Mouse (Mus musculus) stomach, embryonic 15.5 days (tissue): ENCODE results near the gene Foxn3. TPM values are rescaled to one million over a fixed set of nuclear protein-coding genes. Genes with fewer than 3 reads are reported as not detected.

ENCODE experiments used
- ATAC-seq: fragments of 200-750 bp; cut with Nextera tagmentation; 2 replicates; pipeline ENCODE4 v1.8.0; 2017; ENCODE audit warnings: low read depth, moderate number of reproducible peaks, moderate TSS enrichment; ENCODE audit not compliant: insufficient read depth, low FRiP score
- H3K27ac ChIP-seq: fragments of 300-500 bp; sonication (generic); 2 replicates; pipeline ENCODE4 v1.5.1; 2015; ENCODE audit warnings: mild to moderate bottlenecking, inconsistent platforms
- H3K27me3 ChIP-seq: fragments of 300-500 bp; sonication (generic); replicated peaks from 2 replicates; pipeline ENCODE4 v1.6.1; 2015; ENCODE audit warnings: inconsistent platforms
- H3K36me3 ChIP-seq: fragments of 300-500 bp; sonication (generic); 2 replicates; pipeline ENCODE4 v1.6.1; 2015; ENCODE audit warnings: inconsistent platforms
- H3K4me1 ChIP-seq: fragments of 300-500 bp; sonication (generic); 2 replicates; pipeline ENCODE4 v1.6.1; 2015; ENCODE audit warnings: inconsistent platforms
- H3K4me2 ChIP-seq: fragments of 300-500 bp; sonication (generic); 2 replicates; pipeline ENCODE4 v1.6.1; 2015; ENCODE audit warnings: mild to moderate bottlenecking, inconsistent platforms
- H3K4me3 ChIP-seq: fragments of 300-500 bp; sonication (generic); replicated peaks from 2 replicates; pipeline ENCODE4 v1.5.1; 2015; ENCODE audit warnings: inconsistent platforms
- H3K9ac ChIP-seq: fragments of 300-500 bp; sonication (generic); 2 replicates; pipeline ENCODE4 v1.6.1; 2015; ENCODE audit warnings: inconsistent platforms
- H3K9me3 ChIP-seq: fragments of 300-500 bp; sonication (generic); 2 replicates; pipeline ENCODE4 v1.6.1; 2016; ENCODE audit warnings: inconsistent platforms
- WGBS: fragments of 180-500 bp; shearing (Covaris S2); methylation state at CpG from one replicate; pipeline ENCODE4 v1.1.7; 2015; 5-methylcytosine and 5-hydroxymethylcytosine counted together
- polyA plus RNA-seq: library from polyadenylated mRNA; unstranded; fragments of >200 nt; fragmentation: Nextera tagmentation; extraction: Ambion mirVana; gene quantifications from 2 replicates; pipeline ENCODE4 v1.2.1, GENCODE M21; 2015

The Foxn3 gene
- polyA plus RNA-seq, 1 experiment from 2014 or later = 58.0 TPM

DNA sequence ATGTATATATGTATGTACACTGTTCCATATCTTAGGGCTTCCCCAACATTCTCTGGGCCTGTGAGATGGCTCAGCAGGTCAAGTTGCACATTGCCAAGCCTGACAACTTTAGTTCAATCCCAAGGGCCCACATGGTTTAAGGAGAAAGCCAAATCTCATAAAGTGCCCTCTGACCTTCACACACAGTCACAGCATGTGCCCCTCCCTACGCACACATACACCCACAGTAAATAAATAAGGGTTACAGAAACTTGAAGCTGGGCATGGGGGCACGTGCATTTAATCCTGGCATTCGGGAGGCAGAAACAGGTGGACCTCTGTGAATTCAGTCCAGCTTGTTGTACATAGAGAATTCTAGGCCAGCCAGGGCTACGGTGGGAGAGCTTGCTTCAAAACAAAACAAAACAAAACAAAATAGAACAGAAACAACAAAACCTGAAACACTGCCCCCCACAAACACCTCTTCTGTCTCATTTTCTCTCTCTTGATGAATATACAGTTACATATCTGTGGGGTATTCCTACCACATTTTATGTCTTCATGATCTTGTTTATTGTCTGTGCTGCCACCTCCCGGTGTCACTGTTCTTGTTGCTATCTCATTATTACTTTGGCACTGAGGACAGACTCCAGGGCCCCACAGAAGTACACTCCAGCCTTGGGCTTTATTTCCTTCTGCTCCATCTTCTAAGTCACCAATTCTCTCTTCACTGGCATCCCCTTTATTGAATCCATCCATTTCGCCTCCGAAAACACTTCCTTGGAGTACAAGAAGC lies 19.8 kb downstream of the Foxn3 start:
- Histone ChIP-seq H3K27me3 (no peaks in the 10 kb centered on the region), H3K9me3 (no peaks in the 10 kb centered on the region), H3K9ac (no peak overlapping the region), H3K4me3 (no peak overlapping the region), H3K27ac (no peak overlapping the region), H3K4me1 (peaks cover 6% of the 10 kb centered on the region; the same call in 1 of the 2 replicates), H3K36me3 (no peaks in the 10 kb centered on the region), H3K4me2 (no peak overlapping the region)
- 87% methylated on average over 7 of the region's 7 CpGs for WGBS
- ATAC-seq = no peak

DNA sequence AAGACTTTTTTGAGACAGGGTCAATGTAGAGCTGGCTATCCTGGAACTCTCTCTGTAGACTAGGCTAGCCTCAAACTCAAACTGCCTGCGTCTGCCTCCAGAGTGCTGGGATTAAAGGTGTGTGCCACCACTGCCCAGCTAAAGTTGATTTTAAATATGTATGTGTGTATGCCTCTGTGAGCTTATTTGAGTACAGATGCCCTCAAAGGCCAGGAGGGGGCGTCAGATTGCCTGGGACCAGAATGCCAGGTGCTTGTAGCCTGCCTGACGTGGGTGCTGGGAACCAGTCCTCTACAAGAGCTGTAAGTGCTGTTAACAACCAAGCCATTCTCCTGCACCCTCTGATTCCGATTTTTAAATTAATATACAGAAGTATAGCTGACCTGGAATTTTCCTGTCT lies 23.2 kb downstream of the Foxn3 start:
- Histone ChIP-seq H3K9ac (no peak overlapping the region), H3K36me3 (no peaks in the 10 kb centered on the region), H3K4me2 (no peak overlapping the region), H3K4me1 (no peaks in the 10 kb centered on the region), H3K27me3 (no peaks in the 10 kb centered on the region), H3K27ac (no peak overlapping the region), H3K9me3 (no peaks in the 10 kb centered on the region), H3K4me3 (no peak overlapping the region)
- WGBS = 86% methylated on average over 4 of the region's 4 CpGs
- ATAC-seq = no peak

DNA sequence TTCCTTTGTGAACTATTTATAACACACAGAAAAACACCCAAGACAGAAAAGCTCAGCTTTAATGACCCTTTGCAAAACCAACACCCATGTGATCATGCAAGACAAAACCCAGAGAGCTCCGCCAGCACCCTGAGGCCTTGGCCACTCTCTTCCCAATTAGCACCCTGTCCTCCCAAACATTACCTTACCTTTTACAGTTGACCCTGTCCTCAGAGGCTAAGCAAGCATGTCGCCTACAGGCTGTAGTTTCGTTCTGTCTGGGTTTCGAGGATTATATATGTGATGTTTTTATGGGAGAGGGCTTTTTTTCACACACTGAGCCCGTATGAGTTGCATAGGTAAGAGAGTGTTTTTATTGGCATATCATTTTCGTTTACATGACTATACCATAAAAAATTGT lies 26.1 kb downstream of the Foxn3 start:
- H3K36me3 ChIP-seq = no peaks in the 10 kb centered on the region
- no peaks in the 10 kb centered on the region for H3K9me3 ChIP-seq
- no peaks in the 10 kb centered on the region for H3K4me1 ChIP-seq
- ATAC-seq = no peak
- H3K27me3 ChIP-seq = no peaks in the 10 kb centered on the region
- no peak overlapping the region for H3K4me2 ChIP-seq
- no peak overlapping the region for H3K9ac ChIP-seq
- H3K4me3 ChIP-seq = no peak overlapping the region
- 88% methylated on average over 6 of the region's 6 CpGs for WGBS
- H3K27ac ChIP-seq = no peak overlapping the region

DNA sequence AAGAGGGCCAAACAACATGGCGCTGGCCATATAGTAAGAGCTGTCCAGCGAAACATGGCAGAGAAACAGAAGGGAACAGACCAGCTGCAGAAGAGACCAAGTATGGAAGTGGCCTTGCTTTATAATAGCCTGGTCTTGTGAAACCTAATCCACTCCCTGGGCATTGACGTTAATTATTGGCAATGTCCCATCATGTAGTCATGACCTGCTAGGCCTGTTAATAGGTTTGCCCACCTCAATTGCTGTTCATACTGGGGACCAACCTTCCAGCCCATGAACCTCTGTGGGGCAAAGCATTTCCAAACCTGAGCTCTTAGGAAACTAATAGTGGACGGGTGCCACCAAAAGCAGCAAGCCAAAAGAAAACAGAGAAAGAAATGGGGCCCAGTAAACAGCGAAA lies 27.0 kb downstream of the Foxn3 start:
- Histone ChIP-seq H3K27ac (no peak overlapping the region), H3K4me3 (no peak overlapping the region), H3K4me2 (no peak overlapping the region), H3K36me3 (no peaks in the 10 kb centered on the region), H3K27me3 (no peaks in the 10 kb centered on the region), H3K9me3 (no peaks in the 10 kb centered on the region), H3K4me1 (no peaks in the 10 kb centered on the region), H3K9ac (no peak overlapping the region)
- WGBS = 96% methylated on average over 5 of the region's 5 CpGs
- no peak for ATAC-seq

DNA sequence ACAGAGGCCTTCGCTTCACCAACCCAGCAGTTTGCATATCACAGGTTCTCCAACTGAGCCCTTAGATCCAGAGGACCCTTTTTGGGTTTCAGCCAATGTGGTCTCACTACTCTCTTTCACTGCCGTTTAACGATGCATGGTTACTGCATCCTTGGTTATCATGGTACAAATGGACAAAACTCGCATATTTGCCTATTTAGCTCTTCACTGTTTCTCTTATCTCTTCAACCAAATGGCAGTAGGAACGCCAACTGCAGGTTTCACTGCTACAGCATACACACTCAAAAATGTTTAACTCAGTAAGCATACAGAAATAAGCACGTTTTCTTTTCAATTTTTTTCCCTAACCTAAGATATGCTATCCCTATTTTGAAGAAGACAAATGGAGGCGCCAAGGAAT lies 31.0 kb downstream of the Foxn3 start:
- Histone ChIP-seq H3K9ac (no peak overlapping the region), H3K4me3 (no peak overlapping the region), H3K9me3 (no peaks in the 10 kb centered on the region), H3K36me3 (no peaks in the 10 kb centered on the region), H3K4me1 (peaks cover 17% of the 10 kb centered on the region), H3K27me3 (0 out of 2 replicates have a peak, but pooled peaks cover 3% of the 10 kb centered on the region), H3K4me2 (no peak overlapping the region), H3K27ac (no peak overlapping the region)
- ATAC-seq = no peak
- WGBS = 84% methylated on average over 7 of the region's 7 CpGs

DNA sequence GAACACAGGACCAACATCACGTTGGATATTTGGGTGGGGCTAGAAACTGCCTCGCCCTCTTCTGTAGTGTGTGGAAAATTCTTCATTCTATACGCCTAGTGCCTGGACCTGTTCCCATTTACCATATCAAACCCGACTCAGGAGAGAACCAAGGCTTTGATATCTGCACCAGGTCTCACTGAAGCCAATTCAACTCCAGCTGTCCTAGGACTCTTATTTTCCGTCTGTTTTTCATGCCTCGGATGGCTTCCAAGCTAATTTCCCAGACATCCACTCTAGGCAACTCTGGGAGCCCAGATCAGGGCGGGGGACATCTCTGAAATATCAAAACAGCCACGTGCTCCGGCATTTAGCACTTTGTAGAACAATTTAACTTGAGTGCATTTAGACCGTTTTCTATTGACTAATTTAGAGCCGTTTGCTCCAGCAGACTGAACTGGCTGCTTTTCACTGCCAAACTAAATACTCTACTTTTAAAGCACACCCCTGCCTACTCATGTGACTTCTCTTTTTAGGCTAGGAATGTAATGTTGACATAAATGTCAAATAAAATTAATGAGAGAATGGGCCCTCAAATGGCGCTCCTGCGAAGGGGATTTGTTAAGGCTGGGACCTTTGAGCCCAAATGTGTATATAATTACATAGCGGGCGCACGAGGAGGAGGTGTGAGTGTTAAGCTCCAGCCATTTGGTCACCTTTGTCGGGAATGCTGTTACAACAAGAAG lies 33.5 kb downstream of the Foxn3 start:
- Histone ChIP-seq H3K27ac (peak overlapping the region; percentile 62), H3K4me1 (peaks cover 21% of the 10 kb centered on the region), H3K4me2 (peak overlapping the region; percentile 31), H3K27me3 (0 out of 2 replicates have a peak, but pooled peaks cover 3% of the 10 kb centered on the region), H3K4me3 (no peak overlapping the region), H3K36me3 (no peaks in the 10 kb centered on the region), H3K9me3 (no peaks in the 10 kb centered on the region), H3K9ac (no peak overlapping the region)
- ATAC-seq = peak; percentile 67
- 19% methylated on average over 17 of the region's 17 CpGs for WGBS

DNA sequence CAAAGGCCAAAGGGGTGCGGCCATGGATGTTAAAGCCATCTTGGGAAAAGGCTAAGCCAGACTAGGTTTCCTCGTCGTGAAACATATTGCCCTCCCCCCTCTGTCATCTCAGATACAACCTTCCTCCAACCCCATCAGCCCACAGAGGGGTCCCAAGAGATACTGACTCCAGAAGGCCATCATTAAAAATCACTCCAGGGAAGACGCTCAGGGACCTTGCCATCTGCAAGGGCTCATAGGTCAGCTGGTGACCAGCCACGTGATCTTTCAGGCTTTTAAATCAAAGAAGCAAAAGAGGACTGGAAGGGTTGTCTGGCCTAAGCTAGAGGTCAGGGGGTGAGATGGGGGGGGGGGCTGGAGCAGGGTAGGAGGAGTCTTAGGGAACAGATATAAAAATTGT lies 34.4 kb downstream of the Foxn3 start:
- Histone ChIP-seq H3K27me3 (0 out of 2 replicates have a peak, but pooled peaks cover 3% of the 10 kb centered on the region), H3K9ac (no peak overlapping the region), H3K9me3 (no peaks in the 10 kb centered on the region), H3K36me3 (no peaks in the 10 kb centered on the region), H3K4me1 (peaks cover 21% of the 10 kb centered on the region), H3K27ac (peak overlapping the region; percentile 62; the same call in 1 of the 2 replicates), H3K4me2 (no peak overlapping the region), H3K4me3 (no peak overlapping the region)
- WGBS = 62% methylated on average over 5 of the region's 5 CpGs
- no peak for ATAC-seq

DNA sequence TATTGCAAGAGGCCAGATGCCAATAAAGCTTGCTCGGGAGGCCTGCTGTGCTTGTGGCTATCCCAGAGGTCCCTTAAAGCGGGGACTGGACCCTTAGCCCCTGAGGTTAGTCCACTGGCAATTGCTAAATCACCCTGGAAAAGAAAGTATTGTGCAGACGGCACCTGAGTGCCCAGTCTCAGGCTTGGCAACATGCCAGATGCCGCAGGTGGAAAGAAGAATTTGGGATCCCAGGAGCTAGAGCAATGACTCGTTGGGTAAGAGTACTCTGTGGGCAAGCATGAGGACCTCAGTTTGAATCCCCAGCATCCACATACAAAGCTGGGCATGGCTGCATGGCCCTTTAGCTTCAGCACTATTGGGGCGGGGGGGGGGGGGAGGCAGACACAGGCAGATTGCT lies 35.9 kb downstream of the Foxn3 start:
- Histone ChIP-seq H3K4me3 (no peak overlapping the region), H3K36me3 (no peaks in the 10 kb centered on the region), H3K27ac (no peak overlapping the region), H3K9me3 (no peaks in the 10 kb centered on the region), H3K27me3 (0 out of 2 replicates have a peak, but pooled peaks cover 3% of the 10 kb centered on the region), H3K4me1 (peaks cover 21% of the 10 kb centered on the region), H3K4me2 (no peak overlapping the region), H3K9ac (no peak overlapping the region)
- no peak for ATAC-seq
- 68% methylated on average over 6 of the region's 6 CpGs for WGBS

DNA sequence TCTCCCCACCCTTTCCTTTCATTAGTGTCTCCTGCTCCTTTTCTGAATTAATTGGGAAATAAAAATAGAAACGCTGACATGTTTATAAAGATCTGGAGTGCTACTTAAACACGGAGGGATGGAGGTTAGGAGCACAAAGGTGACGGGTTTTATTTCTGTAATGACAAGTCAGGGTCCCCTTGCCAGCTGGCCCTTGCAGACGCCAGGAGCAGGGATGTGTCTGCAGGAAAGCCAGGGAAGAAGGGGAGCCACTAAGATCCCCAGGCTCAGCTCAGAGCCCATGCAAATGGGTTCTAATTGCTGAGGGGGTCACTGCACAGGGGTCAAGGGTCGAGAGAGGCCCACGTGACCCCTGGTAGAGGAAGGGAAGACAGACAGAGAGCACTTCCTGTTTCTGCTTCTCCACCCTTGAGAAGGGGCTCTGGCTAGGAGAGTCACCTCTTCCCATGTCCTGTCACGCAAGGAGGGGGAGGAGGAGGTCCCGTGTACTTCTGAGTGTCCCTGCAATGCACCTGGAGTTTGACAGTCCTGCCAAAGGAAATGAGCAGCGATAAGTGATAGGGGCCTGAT lies 36.7 kb downstream of the Foxn3 start:
- peaks cover 21% of the 10 kb centered on the region for H3K4me1 ChIP-seq
- H3K27ac ChIP-seq = 0 out of 2 replicates have a peak overlapping the region, but pooled peaks have one; percentile 6
- H3K9ac ChIP-seq = no peak overlapping the region
- H3K4me2 ChIP-seq = no peak overlapping the region
- no peaks in the 10 kb centered on the region for H3K36me3 ChIP-seq
- H3K4me3 ChIP-seq = no peak overlapping the region
- no peaks in the 10 kb centered on the region for H3K9me3 ChIP-seq
- ATAC-seq = no peak
- WGBS = 50% methylated on average over 9 of the region's 9 CpGs
- 0 out of 2 replicates have a peak, but pooled peaks cover 3% of the 10 kb centered on the region for H3K27me3 ChIP-seq

DNA sequence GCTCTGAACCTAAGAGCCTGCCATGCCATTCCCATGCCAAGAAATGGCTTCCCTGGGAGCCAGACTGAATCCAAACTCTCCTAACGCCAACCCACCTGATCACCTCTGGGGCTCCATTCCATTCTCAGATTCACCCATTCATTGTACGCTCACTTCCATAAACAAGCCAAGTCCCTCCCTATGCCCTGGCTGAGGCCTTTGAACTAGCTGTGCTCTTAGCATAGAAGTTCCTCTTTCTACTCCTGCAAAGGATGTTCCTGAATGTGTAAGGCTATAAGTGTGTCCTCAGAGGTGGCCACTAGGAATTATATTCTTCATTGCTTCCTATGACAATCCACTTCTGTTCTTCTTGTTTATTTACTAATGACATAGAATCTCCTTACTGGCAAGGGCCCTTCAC lies 40.5 kb downstream of the Foxn3 start:
- Histone ChIP-seq H3K27me3 (no peaks in the 10 kb centered on the region), H3K36me3 (no peaks in the 10 kb centered on the region), H3K4me3 (no peak overlapping the region), H3K9ac (no peak overlapping the region), H3K4me2 (no peak overlapping the region), H3K9me3 (no peaks in the 10 kb centered on the region), H3K4me1 (peaks cover 9% of the 10 kb centered on the region; the same call in 1 of the 2 replicates), H3K27ac (no peak overlapping the region)
- ATAC-seq = no peak
- WGBS = 75% methylated on average over 2 of the region's 2 CpGs

DNA sequence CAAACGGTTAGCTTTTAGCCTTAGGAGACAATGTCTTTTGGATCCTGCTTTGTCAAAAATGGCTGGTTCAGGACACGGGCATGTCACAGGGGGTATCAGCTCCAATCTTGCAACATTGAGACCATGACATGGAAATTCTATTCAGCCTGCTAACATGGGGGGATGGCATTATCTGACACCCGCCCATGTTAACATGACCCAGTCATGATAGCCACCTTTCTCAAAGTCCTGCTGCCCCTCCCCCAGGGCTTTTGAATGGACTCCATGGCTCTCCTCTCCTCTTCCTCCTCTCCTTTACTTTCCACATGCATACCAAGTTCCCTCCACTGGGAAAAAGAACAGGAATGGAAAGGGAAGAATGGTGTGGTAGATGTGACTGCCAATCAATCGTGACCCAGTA lies 43.5 kb downstream of the Foxn3 start:
- no peaks in the 10 kb centered on the region for H3K9me3 ChIP-seq
- no peak for ATAC-seq
- WGBS = 87% methylated on average over 4 of the region's 4 CpGs

DNA sequence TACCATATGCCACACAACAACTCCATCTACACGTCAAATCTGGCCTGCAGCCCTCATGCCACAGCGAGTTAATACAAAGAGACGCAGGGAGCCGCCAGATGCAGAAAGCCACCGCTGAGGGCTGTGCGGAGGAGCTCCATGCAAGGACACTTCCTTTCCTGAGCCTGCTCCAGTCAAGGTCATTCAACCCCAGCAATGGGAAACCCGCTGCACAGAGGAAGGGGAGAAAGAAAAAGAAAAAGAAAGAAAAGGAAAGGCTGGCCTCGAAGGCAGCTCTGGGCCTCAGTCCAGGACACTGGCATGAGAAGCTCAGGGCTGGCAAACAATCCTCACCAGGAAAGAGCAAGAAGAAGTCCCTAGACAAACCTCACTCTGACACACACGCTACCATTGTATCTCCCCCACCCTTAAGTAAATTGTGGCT lies 44.2 kb downstream of the Foxn3 start:
- WGBS = 60% methylated on average over 9 of the region's 9 CpGs
- Histone ChIP-seq H3K4me3 (no peak overlapping the region), H3K27ac (no peak overlapping the region), H3K4me1 (peaks cover 5% of the 10 kb centered on the region; the same call in 1 of the 2 replicates), H3K9ac (no peak overlapping the region), H3K4me2 (no peak overlapping the region), H3K27me3 (no peaks in the 10 kb centered on the region), H3K9me3 (no peaks in the 10 kb centered on the region), H3K36me3 (no peaks in the 10 kb centered on the region)
- ATAC-seq = no peak

More for the DNA sequence above, 43.5 kb downstream of the Foxn3 start:
- no peak overlapping the region for H3K4me3 ChIP-seq
- H3K36me3 ChIP-seq = no peaks in the 10 kb centered on the region
- no peak overlapping the region for H3K27ac ChIP-seq
- H3K4me1 ChIP-seq = peaks cover 5% of the 10 kb centered on the region; the same call in 1 of the 2 replicates
- no peaks in the 10 kb centered on the region for H3K27me3 ChIP-seq
- no peak overlapping the region for H3K9ac ChIP-seq
- H3K4me2 ChIP-seq = no peak overlapping the region
